Mouse (Mus musculus) midbrain, embryonic 12.5 days (tissue): Measurements from ENCODE around the gene Smap2. TPM values are rescaled to one million over a fixed set of nuclear protein-coding genes. Genes with fewer than 3 reads are reported as not detected.
A peak's percentile ranks its signal among the peaks of the same experiment; 100 is the strongest.

Experiments used
- ATAC-seq: fragments of 200-750 bp; cut with Nextera tagmentation; 2 replicates; pipeline ENCODE4 v1.8.0; 2017; ENCODE audit warnings: low read depth, moderate TSS enrichment, moderate library complexity; ENCODE audit not compliant: low FRiP score
- H3K27ac ChIP-seq: fragments of 300-500 bp; sonication (generic); replicated peaks from 2 replicates; pipeline ENCODE4 v1.5.1; 2016; ENCODE audit warnings: mild to moderate bottlenecking
- H3K27me3 ChIP-seq: fragments of 300-500 bp; sonication (generic); 2 replicates; pipeline ENCODE4 v1.6.1; 2016; ENCODE audit warnings: mild to moderate bottlenecking
- H3K36me3 ChIP-seq: fragments of 300-500 bp; sonication (generic); 2 replicates; pipeline ENCODE4 v1.6.1; 2016
- H3K4me1 ChIP-seq: fragments of 300-500 bp; sonication (generic); 2 replicates; pipeline ENCODE4 v1.6.1; 2016
- H3K4me2 ChIP-seq: fragments of 300-500 bp; sonication (generic); replicated peaks from 2 replicates; pipeline ENCODE4 v1.6.1; 2016; ENCODE audit warnings: mild to moderate bottlenecking, moderate library complexity
- H3K4me3 ChIP-seq: fragments of 300-500 bp; sonication (generic); 2 replicates; pipeline ENCODE4 v1.5.1; 2016; ENCODE audit warnings: mild to moderate bottlenecking
- H3K9ac ChIP-seq: fragments of 300-500 bp; sonication (generic); replicated peaks from 2 replicates; pipeline ENCODE4 v1.6.1; 2016; ENCODE audit warnings: mild to moderate bottlenecking, moderate library complexity
- H3K9me3 ChIP-seq: fragments of 300-500 bp; sonication (generic); 2 replicates; pipeline ENCODE4 v1.6.1; 2016; ENCODE audit warnings: mild to moderate bottlenecking
- WGBS: fragments of 180-500 bp; shearing (Covaris S2); methylation state at CpG from one replicate; pipeline ENCODE4 v1.1.7; 2016; 5-methylcytosine and 5-hydroxymethylcytosine counted together
- microRNA-seq: library from miRNA; unstranded; fragments of <30 nt; microRNA quantifications from one replicate; pipeline ENCODE4, GENCODE M21; 2017
- polyA plus RNA-seq: library from polyadenylated mRNA; unstranded; fragments of >200 nt; fragmentation: Nextera tagmentation; extraction: Ambion mirVana; gene quantifications from 2 replicates; pipeline ENCODE4 v1.2.1, GENCODE M21; 2016

Smap2 gene
- polyA plus RNA-seq, 1 experiment from 2014 or later = 30.7 TPM

DNA sequence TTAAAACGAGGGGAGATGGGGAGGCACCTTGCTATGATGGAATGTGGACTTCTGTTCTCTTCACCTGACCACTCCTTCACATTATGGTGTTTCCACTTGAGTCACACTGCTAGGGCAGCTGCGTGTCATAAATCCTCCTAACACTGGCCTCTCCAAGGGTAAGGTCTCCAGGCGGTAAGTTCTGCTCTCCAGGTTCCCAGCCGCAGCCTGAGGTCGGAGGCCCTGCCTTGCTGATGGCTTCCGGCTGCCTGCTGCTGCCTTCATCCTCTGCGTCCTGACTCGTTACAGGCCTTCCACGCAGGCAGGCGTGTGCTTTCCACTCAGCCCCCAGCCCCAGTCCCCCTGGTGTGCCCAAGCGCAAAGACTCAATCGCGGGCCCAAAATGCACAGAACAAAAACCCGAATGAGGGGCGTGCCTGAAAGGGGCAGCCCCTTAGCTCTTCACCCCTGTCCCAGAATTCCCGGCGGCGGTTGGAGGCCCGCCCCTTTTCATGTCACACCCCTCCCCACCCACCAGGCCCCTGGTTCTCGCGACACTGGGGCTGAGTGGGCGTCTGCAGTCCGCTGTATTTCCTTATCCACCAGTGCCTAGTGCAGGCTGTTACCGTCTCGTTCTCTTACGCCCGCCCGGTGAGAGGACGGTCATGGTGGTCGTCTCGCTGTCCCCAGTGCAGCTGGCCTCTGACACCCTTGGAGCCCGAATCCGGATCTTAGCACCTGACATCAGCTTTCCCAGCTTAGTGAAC lies 92.3 kb downstream of the Smap2 start, which contains the start of gene Exo5:
Exo5 (minus strand) TSS at position 464 of the 746 bp plus-strand sequence.
- H3K27ac ChIP-seq = peak within 1 kb of the TSS; percentile 83
- H3K9me3 ChIP-seq = no peaks in the 10 kb centered on the region
- H3K27me3 ChIP-seq = no peaks in the 10 kb centered on the region
- H3K4me3 ChIP-seq = peak within 1 kb of the TSS; percentile 69
- peaks cover 28% of the 10 kb centered on the region for H3K36me3 ChIP-seq
- under 1% methylated on average over 33 of the region's 33 CpGs for WGBS
- ATAC-seq = peak; percentile 99
- H3K4me1 ChIP-seq = peaks cover 15% of the 10 kb centered on the region
- peak within 1 kb of the TSS; percentile 66 for H3K4me2 ChIP-seq
- H3K9ac ChIP-seq = peak within 1 kb of the TSS; percentile 81

- ATAC-seq = no peak
- H3K27me3 ChIP-seq = no peaks in the 10 kb centered on the region
- H3K4me2 ChIP-seq = no peak overlapping the region
- peaks cover 15% of the 10 kb centered on the region for H3K4me1 ChIP-seq
- 97% methylated on average over 8 of the region's 8 CpGs for WGBS
- no peaks in the 10 kb centered on the region for H3K9me3 ChIP-seq
- peaks cover 34% of the 10 kb centered on the region for H3K36me3 ChIP-seq
- H3K9ac ChIP-seq = no peak overlapping the region
- H3K27ac ChIP-seq = no peak overlapping the region
- H3K4me3 ChIP-seq = no peak overlapping the region
Measured at GRCm38 (mm10) chr4:120921461-120921860, 95.6 kb downstream of the Smap2 start.

Small RNA genes lying within 50 kb of the gene (microRNA-seq; reads per million reads assigned to microRNA genes)
- gene Mir7015 = not detected

Other genes with a start within 250 kb of the Smap2 start
- 100 and 108 TPM in 2 replicates for gene Nfyc, start 185.7 kb downstream of the Smap2 start, polyA plus RNA-seq
- gene Rims3, start 162.4 kb downstream of the Smap2 start, polyA plus RNA-seq = 6.9 and 9.1 TPM in 2 replicates
- 34.6 and 34.8 TPM in 2 replicates for gene Exo5, start 92.2 kb downstream of the Smap2 start, polyA plus RNA-seq
- 11.2 and 12.2 TPM in 2 replicates for gene Zfp69, start 65.5 kb downstream of the Smap2 start, polyA plus RNA-seq
- 9.8 and 17.9 TPM in 2 replicates for gene Col9a2, start 22.1 kb upstream of the Smap2 start, polyA plus RNA-seq
- gene Zmpste24, start 81.0 kb upstream of the Smap2 start, polyA plus RNA-seq = 29.8 and 32.0 TPM in 2 replicates
- not detected in 2 replicates for gene Tmco2, start 92.0 kb upstream of the Smap2 start, polyA plus RNA-seq
- gene Rlf, start 197.8 kb upstream of the Smap2 start, polyA plus RNA-seq = 35.6 and 38.3 TPM in 2 replicates